Mouse (Mus musculus) embryo, embryonic 10.5 days (tissue): ENCODE results near the gene Cep97.
"Not testable (repeated sequence)": the region's sequence is repeated elsewhere in the genome, so short reads cannot be mapped to it uniquely, and the experiment has no call there.

Experiments
- DNase-seq: peaks from one replicate; pipeline ENCODE4 v3.0.0-alpha.2; 2015; ENCODE audit warnings: low spot score

The Cep97 gene

DNA sequence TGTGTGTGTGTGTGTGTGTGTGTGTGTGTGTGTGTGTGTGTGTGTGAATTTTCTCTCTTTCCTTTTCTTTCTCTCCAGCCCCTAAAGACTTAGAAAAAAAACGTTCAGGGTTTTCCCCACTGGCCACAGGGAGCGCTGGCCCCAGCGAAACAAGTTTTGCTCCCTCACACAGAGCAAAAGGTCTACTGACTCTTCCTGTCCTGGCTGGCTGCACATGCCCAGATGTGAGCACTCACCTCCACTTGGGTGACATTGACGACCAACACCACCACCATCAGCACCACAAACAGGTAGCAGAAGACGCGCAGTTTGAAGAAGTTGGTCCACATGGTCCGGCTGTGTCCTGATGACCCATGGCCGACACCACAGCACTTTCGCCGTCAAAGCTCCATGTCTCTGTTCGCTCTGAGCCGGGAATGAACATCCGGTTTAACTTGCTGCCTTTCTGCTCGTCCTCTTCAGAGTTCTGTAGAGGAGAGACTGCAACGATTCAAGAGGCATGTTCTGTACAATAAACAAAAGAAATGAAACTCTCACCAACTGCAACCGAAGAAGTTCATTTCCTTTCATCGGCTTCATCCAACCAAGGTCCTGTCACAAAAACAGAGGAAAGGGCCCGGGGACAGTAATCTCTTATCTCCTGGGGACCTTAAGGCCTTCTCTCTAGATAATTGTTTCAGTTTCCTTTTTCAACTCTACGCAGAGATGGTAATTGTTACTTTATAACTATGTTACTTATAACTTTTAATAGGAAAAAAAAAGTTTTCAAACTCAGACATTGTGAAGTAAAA, 44.1 kb downstream of the Cep97 start:
- no peak for DNase-seq

DNA sequence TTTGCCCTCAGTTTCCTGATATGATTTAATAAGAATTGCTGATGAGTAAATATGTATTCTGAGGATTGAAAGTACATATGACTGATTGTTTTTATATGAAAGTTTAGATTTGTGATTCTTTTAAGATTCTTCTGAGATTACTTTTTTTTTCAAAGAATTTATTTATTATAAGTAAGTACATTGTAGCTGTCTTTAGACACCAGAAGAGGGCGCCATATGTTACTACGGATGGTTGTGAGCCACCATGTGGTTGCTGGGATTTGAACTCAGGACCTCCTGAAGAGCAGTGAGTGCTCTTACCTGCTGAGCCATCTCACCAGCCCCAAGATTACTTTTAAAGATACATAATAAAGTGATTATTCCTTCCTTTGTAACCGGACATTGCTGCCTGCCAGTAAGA, 45.2 kb downstream of the Cep97 start:
- no peak for DNase-seq

- no peak for DNase-seq
Measured at GRCm38 (mm10) chr16:55888584-55888960, 46.1 kb downstream of the Cep97 start.

- peak; percentile 36 for DNase-seq
Measured at GRCm38 (mm10) chr16:55887814-55888583, 46.7 kb downstream of the Cep97 start.

GRCm38 (mm10) chr16:55884246-55884645, 50.4 kb downstream of the Cep97 start:
- no peak for DNase-seq

DNA sequence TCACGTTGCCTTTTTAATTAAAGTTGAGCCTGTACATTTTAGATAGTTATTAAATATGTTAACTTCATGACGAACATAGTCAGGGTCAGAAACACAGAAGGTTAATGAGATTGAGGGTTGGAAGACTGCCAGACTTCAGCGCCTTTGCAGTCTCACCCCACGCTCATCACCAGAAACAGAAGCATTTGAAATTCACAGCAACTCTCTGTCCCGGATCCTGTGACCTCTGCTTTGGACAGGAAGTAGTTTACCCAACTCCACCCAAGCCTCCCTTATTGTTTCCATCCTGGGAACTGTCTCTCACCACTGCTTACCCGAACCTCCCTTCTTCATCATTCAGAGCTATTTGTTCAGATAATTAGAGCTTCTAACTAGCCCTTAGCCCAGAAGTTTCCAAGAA, 58.6 kb downstream of the Cep97 start:
- DNase-seq = no peak

DNA sequence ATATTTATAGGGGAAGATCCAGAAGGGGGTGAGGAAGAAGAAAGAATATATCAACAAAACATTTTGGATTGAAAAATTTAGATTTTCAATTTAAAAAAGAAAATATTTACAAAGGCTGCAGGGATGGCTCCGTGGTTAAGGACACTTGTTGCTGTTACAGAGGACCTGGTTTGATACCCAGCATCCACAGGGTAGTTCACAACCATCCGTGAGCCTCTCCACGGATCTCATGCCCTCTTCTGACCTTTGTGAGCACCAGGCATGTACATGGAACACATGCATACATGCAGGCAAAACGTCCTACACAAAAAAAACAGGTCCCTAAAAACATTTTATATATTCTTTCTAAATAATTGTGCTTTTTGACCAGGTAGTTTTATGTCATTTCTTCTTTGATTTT, 70.8 kb downstream of the Cep97 start:
- no peak for DNase-seq

DNA sequence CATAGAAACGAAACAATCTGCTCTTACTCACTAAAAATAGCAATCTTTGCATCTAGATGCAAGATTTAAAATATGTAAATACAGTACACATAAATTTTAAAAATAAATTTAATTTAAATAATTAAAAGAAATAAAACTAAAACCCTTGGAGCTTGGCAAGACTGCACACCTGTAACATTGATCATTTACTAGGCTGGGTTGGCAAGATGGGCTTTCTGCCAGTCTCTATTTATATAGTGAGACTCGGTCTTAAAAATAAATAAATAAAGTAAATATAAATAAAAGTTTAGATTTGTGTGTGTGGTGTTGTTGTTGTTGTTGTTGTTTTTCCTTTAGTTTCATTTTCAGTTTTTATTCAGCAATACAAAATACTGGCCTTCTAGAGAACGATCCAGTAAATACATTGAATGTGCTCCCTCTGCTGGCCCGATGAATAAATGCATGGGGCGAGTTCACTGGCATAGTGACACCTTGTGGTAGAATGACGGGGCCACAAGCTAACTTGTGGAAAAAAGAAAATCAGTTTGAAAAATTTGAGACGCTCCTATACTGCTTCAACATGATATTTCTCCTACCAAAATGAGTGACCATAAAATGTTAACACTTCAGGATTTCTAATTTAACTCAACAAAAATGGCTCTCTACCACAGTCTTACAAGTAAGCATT, 71.4 kb downstream of the Cep97 start:
- peak; percentile 88 for DNase-seq

DNA sequence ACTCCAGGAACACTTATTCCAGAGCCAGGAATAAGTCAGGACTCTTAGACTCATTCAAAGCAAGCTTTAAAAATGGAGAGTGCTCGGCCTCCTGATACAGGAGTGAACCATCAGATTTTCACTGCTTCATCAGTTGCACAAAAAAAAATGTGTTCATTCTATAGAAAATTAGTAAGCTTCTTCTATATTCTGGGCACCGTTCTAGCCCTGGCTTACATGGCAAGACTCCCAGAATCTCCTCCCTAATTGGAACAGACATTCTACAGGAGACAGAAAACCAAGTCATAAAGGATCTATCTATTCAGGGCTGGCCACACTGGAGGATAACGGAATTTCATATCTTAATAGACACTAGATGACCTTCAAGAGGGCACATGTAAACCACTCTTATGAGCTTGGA, 73.6 kb downstream of the Cep97 start:
- no peak for DNase-seq

DNA sequence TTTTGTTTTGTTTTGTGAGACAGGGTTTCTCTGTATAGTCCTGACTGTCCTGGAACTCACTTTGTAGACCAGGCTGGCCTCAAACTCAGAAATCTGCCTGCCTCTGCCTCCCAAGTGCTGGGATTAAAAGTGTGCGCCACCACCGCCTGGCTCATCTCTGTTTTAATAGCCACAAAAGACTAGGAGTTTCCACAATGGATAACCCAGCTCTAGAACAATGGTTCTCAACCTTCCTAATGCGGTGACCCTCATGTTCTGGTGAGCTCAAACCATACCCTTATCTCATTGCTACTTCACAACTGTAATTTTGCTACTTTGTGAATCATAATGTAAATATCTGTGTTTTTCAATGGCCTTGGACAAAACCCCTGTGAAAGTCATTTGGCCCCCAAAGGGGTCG, 75.2 kb downstream of the Cep97 start:
- DNase-seq = not testable (repeated sequence)

DNA sequence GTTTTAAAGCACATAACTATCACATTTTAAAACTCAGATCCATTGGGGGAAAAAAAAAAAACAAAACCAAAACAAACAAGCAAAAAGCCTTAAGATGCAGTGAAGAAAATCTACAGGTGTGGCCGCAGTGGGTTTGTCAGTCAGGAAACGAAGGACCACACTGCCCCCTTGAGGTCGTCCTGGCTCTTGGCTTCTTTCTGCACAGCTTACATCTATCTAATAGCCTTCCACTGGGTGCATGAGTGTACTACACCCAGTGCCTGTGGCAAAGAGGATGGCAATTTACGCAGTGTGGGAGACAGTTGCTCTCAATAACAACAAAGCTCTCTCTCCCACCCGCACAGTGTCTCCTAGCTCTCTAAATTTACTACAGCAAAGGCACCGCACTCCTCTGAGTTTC, 76.2 kb downstream of the Cep97 start:
- DNase-seq = peak; percentile 73

- DNase-seq = peak; percentile 91
Measured at GRCm38 (mm10) chr16:55852943-55853727, 81.5 kb downstream of the Cep97 start.

DNA sequence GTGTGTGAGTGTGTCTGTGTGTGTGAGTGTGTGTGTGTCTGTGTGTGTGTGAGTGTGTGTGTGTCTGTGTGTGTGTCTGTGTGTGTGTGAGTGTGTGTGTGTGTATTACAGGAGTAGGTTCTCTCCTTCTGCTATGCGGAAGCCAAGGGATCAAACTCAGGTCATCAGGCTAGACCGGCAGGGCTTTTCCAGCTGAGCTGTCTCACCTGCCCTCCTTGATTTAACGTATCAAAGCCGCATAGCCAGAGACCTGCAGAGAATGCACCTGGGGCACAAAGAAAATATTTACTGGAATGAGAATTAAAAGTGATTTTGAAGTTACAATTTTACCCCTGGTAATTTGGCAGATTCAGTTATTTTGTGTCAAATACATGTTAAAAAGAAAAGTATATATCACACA, 82.1 kb downstream of the Cep97 start:
- DNase-seq = no peak

GRCm38 (mm10) chr16:55850485-55850884, 84.2 kb downstream of the Cep97 start:
- no peak for DNase-seq
